Mouse (Mus musculus): Measurements from ENCODE around the gene Itpk1.

Gene Itpk1

DNA sequence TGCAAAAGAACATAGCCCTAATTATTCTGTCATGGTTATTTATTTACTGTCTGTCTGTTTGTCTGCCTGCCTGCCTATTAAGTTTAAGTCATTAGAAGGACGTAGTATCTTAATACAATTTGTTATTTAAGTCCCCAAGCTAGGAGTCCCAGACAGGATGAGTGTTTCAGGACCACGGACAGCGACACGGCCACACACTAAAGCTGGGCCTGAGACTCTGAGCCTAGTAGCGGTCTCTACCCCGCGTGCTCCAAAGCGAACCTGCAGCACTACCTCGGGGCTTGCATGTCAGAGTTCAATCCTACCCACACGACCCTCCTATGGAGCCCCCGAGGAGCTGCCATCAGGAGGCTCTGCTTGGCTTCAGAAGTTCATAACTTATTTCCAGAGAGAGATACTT is 154.2 kb downstream of the Itpk1 start:
- peak; percentile 76 for DNase-seq

DNA sequence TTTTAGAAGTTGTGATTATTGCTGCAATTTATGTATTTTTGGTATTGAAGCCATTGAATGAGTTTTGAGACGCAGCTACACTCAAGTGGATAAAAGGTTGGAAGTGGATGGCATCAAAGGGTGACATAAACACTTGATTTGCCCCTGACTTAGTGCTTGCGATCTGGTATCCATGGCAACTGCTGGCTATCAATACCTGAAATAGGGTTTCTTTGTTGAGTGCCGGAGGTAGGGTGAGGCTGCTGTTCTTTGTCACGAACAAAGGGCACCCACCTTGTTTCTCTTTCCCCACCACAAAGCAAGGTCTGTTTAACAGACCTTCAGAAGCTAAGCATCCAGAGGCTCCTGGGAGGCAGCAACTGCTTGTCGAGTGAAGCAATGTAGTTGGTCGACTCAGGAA is 159.6 kb downstream of the Itpk1 start:
- DNase-seq: no peak

DNA sequence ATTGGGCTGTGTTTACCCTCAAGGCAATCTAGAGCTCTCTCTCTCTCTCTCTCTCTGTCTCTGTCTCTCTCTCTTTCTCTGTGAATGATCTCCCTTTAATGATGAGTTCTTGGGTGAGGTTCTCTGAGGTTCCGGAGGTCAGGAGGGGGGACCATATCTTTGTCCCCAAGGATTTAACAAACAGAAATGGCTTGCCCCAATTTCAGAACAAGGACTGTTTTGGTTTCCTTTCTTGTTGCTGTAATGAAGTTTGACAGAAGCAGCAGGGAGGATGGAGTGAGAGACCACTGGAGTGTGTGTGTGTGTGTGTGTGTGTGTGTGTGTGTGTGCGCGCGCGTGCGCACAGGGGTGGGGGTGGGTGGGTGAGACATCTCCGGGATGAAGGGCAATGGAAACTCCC is 163.6 kb downstream of the Itpk1 start:
- DNase-seq: no peak

DNA sequence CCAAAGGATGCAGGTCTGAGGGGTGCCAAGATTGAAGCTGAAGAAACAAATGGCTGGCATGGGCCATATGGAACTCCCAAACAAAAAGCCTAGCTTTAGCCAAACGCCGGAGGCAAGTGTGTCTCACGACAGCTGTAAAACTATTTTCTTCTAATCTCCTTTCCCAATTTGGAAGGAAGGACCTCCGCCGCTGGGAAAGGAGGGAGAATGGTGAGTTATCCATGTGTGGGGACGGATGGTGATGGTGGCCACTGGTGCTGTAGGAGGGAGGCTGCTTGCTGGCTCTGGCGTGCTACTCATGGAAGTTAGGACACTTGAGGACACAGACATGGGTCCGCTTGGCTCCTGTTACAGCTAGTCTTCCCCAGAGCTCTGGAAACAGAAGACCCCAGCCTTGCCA is 164.5 kb downstream of the Itpk1 start:
- DNase-seq: no peak

DNA sequence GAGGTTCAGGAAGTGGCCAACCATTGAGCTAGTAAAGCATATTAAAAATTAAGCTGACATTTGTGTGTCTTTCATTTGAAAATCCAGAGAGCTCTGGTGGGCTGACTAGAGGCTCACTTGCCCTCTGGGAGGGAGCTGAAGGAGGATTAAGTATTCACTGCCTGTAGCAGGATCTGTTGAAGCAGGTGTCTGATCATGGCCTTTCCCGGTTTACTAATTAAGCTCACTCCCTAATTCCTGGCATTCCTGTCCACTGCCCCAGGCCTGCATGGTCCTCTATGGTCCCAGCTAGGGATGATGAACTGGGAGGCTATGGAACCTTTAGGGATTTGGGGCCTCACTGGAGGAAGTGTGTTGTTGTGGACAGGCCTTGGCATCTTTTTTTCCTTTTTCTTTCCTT is 168.9 kb downstream of the Itpk1 start:
- DNase-seq: no peak

DNA sequence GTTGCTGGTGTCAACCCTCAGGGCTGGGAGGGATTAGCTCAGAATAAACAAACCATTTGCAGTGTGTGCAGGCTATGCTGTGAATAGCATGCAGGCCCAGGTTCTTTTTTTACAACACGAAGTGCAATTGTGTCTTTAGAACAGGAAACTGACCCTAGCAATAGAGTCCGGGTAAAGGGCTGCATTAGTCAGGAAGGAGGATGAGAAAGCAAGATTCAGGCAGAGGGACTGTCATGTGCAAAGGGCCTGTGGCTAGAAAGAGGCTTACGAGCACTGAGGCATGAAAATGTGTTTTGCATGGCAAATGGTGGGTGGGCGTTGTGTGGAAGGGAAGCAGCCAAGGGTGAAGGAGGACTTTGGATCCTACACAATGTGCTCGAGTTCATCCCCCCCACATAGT is 176.7 kb downstream of the Itpk1 start:
- DNase-seq: no peak

DNA sequence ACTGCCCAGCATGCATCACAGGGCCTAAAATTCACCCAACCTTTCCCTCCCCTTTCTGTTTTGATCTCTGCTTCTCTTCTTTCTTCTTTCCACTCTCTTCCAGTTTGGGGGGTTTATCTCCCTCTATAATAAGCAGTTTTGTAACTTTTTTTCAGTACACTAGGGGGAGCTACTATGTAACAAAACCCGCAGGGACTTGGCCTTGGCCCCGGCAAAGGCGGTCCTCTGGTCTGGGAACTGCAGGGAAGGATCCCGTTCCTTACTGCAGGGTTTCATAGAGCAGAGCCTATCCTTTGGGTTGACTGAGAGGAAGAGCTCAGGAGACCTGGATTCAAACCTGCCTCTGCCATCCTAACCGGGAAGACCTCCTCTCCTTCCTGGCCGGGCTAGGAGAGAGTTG is 180.0 kb downstream of the Itpk1 start:
- DNase-seq: peak; percentile 6

DNA sequence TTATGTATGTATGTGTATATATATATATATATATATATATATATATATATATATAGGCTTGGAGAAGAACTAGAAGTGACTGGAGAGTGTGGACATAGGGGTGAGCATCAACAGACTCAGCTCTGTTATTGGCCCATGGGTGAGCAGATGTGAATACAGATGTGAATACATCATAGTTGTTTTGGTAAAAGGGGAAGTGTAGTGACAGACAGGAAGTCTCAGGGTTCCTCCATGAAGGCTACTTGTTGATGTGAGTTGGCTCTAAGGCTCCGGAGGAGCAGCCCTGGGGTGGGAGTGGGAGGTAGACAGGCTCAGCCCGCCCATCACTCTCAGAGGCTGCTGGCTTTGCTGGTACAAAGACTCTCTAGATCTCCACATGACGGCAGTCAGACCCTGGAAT is 180.5 kb downstream of the Itpk1 start:
- DNase-seq: no peak

DNA sequence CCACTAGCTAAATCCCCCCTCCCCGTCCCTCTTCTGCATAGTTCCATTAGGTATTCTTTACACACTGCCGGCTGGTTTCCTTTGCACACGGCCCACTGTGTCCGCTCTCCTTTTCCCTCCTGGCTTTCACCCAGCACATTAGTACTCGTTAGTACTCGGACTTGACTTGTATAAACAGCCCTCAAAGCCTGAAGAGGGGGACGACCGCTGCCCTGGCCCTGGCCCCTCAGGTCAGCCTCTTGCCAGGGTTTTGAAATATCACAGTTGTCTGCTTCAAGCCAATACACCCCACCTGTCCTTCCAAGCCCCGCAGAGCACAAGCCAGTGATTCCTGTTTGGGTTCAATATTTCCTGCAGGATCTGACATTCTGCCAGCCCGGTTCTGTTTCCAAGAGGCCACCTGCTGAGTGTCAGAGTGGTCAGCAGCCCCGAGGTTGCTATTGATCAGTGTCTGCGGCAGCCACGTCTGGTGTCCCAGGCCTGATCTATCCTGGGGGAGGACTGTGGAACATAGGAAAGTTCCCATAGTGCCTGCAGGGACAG is 182.9 kb downstream of the Itpk1 start:
- no peak for DNase-seq

DNA sequence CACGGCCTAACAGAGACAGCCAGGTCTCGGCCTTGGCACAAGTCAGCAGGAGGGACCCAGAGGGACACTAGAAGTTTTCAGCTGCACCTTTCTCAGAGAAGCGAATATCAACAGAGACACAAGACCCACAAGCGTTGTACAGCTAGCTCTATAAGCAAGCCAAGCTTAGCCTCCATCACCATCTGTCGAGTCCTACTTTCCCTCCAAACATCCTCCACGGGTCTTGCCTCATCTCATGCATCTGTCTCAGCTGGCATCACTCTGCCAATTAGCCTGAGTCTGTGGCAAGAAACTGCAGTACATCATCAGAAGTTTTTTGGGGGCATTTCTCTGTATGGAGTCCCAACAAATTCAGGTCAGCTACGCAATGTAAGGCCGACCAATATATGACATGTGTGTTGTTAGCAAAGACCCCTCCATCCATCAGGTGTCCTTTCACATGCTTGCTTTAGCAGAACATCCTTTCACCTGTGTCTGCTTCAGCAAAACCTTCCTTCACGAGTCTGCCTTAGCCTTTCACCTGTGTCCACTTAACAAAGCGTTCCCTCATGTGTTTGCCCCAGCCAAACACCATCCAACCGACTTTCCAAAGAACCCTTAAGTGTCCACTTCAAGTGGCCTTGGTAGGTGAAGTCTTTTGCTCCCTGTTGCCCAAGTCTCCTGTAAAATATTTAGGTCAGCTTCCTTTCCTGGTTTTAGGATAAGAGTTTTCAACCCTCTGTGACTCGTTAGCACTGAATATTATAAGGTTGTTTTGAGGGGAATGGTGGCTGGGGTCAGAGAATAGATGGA is 184.6 kb downstream of the Itpk1 start:
- no peak for DNase-seq
